Mouse (Mus musculus): ENCODE results near the gene Scamp5.

Gene Scamp5

DNA sequence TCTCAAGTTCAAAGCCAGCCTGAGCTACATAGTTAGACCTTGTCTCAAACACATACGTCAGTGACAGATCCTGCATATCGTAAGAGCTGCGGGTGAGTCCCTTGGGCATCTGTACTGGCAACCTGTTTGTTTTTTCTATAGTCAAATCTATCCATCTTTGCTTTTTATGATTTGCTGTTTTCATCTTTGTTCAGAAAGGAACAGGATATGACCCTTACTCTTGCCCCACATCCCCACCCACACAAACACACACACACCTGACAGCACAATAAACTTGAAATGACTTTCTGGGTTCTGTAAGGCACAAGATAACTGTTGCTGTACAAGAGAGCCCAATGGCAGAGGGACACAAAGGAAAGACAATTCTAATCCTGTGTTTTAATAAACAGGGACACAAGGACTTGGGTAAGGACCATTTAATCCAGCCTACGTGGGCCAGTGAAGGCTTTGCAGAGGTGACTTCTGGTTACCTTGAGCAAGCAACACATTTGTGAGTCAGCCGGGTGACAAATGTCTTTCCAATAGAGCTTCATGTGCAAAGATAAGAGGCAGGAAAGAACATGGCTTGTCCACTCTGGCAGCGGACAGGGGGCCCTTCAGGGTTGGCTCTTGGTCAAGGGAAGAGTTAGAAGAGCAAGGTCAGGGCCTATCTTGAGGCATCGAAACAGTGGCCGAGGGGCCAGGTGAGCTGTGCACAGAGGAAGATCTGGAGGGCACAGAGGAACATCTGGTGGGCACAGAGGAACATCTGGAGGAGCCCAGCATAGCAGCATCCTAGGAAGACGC lies 60.5 kb downstream of the Scamp5 start:
- no peak for DNase-seq

DNA sequence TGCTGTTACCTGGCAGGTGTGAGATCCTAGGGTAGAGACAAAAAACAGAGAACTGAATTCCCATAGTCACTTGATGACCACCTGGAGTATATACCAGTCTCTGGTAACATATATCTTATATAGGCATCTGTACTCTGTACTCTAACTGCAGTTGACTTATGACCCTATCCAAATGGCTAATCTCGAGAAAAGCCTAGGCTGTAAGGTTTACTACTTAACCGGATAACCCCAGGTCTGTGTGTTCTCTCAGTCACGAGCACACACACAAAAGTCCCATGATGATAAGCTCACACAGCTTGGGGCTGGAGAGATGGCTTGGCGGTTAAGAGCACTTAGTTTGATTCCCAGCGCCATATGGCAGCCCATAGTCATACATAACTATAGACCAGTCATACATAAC lies 61.5 kb downstream of the Scamp5 start:
- no peak for DNase-seq

DNA sequence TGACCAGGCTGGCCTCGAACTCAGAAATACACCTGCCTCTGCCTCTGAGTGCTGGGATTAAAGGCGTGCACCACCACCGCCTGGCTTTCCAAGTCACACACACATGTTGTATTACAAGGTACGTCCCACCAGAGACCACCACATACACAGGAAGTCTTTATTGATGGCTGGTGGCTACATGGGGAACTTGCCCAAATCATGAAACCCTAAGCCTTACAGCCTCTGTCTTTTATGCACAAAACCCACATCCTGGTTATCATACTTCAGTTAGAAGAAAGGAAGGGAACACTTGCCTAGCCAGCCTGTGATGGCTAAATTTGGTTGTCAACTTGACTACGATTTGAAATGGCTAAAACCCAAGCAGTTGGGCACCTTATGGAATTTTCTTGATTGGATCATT lies 63.8 kb downstream of the Scamp5 start:
- no peak for DNase-seq

DNA sequence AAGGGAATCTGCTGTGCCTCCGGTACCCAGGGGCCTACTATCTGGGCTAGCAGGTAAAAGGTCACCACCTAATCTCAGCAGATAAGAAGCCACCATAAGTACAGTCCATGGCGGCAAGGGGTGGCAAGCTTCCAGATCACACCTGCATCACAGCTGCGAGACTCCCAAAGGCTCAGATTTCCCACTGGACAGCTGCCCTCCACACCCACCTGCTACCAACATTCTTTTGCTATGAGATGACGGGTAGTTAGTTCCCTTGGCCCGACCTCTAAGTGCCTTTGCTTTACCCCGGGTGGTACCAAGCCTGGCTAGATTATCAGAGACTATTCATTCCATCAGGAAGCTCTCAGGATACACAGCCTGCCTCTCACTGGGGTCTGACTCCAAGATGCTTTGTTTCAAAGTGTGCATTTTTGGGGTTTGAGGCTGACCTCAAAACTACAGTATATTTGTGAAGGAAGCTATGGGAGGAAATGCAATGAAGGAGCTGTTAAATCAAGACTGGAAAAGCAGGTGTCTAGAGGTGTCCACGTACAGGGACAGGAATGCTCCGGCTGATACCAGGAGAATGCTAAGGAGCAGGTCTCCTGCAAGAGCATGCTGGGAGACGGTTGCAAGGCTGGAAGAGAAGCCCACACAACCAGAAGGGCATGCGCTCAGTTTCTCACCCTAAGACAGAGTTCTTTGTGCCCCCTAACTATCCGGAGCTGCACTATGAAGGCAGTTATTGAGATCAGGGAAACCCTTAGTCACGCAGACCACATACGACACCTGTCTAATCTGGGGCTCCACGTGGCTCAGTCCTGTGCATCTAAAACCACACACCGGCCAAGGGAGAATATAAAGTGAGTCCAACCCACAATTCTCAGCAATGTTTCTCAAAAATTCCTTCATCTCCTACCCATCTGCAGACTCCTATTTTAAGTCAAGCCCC lies 65.3 kb downstream of the Scamp5 start:
- no peak for DNase-seq

DNA sequence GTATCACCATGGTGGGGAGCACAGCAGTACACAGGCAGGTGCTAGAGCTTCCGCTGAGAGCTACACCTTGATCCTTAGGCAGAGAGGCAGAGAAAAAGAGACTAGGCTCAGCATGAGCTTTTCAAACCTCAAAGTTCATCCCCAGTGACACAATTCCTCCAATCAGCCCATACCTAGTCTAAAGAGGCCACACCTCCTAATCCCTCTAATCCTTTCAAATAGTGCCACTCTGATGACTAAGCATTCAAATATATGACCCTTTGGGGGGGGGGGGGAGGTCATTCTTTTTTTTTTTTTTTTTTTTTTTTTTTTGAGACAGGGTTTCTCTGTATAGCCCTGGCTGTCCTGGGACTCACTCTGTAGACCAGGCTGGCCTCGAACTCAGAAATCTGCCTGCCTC lies 69.1 kb downstream of the Scamp5 start:
- DNase-seq, result no peak

DNA sequence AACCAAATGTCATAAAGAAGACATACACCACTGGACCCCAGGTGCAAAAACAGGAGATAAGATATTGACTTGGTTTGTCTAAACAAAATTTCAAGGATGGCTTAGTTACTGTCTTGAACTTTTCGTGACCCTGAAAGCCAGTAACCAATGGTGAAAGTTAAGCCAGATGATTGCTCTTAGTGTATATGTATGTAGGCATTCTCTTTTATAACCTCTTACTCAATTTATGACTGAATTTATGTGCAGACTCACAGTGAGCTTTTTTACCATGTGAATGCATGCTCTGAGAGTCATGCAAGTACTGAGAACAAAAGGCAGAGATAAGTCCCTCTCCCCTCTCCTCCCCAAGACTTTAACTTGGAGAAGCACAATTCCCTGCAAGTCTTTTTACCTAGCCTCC lies 75.0 kb downstream of the Scamp5 start:
- no peak for DNase-seq

Data from cerebellum, adult 9-10 months (tissue).